Mouse (Mus musculus) thymus, postnatal 4 days (tissue): ENCODE results near the gene Tmem132d.

Experiments
- DNase-seq: peaks from one replicate; pipeline ENCODE4 v3.0.0; 2021

The Tmem132d gene

DNA sequence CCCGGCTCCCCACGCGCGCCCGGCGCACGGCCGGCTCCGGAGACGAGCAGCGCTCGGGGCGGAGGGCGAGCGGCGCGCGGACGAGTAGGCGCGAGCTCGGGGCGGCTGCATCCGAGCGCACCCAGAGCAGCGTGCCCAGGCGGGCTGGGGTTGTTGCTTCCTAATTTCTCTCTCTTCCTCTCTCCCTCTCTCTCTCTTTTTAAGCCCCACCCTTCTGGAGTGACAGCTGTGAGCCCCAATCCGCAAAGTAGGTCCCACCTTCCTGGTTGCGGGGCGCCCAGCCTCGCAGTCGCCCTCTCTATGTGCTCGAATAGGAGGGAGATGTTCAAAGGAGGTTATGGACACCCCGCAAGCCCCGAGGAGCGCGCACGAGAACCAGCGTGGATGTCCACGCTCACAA, at the start of gene Tmem132d:
Gene Tmem132d (minus strand): TSS at position 162 of the 400 bp plus-strand sequence.
- no peak for DNase-seq

- DNase-seq: no peak
Measured at GRCm38 (mm10) chr5:128480816-128481215, 47.9 kb upstream of the Tmem132d start.

- DNase-seq: no peak
Measured at GRCm38 (mm10) chr5:128475372-128475771, 42.5 kb upstream of the Tmem132d start.

DNA sequence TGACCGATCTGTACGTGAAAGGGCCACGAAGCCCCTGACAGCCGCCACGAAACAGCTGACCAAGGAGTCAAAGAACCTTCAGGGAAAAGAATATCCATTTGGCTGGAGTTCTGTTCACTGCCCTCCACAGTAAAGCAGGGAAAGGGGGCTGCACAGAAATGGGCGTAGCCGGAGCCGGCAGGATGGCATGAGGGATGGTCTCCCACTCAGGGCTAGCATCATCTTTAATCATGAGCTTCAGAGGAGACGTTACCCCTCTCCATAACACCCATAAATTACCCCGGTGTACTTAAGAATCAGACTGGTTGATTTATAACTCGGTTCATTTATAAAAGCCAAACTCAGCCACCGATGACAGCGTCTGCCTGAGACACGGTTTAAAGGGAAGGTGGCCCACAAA, 36.9 kb upstream of the Tmem132d start:
- DNase-seq: no peak

GRCm38 (mm10) chr5:128464514-128464913, 31.6 kb upstream of the Tmem132d start:
- no peak for DNase-seq

DNA sequence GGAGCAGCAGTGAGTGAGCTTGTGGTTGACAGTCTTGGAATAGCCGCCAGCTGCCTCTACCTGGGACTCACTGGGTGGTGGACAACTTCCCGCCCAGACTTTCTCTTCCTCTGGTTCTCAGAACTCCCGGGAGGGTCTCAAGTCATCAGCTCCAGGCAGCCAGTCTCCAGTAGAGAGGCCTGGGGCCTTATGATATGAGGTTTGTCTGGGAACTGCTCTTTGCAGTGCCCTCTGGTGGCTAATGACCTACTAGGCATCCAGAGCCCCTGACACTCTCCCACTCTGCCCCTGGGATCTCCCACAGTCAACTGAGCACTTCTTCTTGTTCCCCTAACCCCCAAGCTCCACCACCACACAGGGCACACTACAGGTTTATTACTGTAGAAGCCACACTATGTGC, 27.7 kb upstream of the Tmem132d start:
- no peak for DNase-seq

DNA sequence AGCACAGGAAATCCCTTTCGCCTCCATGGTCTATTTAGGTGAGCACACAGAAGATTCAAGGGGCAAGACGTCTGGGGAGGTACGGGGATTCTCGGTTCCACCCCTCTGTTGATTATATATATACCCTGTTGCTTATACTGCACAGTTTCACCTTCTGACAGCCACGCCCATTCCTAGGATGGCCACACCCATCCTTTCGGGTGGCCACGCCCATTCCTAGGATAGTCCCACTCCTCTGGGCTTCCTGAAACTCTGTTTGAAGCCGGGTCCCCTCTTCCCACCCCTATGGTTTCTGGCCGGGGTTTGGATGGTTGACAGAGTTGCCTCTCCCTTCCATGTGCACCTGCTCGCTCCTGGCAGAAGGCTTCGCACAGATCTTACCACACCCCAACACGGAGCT, 22.9 kb upstream of the Tmem132d start:
- no peak for DNase-seq

DNA sequence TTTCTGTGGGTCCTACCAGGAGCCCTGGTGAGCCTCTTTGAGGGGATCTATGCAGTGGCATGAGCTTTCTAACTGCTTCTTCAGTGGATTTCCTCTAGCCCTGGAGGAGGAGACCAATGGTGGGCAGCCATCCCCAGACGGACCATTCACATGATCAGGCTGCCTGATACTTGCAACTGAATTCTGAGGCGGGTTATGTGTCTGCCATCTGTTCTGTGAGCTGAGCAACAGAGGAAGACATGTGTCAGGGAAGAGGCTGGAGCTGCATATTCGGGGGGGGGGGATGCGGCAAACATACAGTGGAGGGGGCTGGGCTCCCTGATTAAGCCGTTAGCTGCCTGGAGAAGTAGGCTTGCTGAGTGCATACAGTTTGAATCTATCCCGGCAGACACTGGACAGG, 19.3 kb upstream of the Tmem132d start:
- no peak for DNase-seq

DNA sequence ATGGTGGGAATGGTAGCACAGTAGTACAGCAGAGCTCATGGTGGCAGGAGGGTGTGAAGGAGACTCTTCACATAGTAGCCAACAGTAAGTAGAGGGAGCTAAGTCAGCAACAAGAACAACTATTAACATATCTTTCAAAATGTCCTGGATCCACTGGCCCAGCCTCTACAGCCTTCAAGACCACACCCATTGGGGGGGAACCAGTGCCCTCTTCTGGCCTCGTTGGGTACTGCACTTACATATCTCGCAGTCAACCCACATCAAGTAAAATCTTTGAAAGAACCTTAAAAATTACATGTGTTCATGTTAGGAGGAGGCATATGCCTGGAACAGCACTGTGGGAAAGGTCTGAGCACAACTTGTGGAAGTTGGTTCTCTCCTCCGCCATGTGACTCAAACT, 17.9 kb upstream of the Tmem132d start:
- DNase-seq: peak; percentile 19

DNA sequence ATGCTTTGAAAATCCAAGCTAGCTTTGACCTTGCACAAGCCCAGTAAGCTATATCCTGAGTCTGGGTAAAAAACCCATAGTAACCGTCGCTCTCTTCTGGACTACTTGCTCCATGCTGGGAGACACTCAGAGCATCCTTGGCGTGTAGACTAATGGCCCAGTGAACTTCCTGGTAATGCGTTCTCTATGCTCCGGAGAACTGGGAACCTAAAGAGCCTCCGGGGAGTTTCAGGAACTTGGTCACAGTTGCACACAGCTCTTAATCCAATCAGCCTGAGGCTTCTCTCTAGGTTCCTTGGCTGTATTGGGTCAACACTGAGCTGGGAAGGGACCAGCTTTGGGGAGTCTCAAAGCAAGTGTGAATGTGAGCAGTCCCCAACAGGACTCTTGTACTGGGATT, 12.0 kb upstream of the Tmem132d start:
- DNase-seq: no peak

GRCm38 (mm10) chr5:128443848-128444247, 11.0 kb upstream of the Tmem132d start:
- DNase-seq: no peak

DNA sequence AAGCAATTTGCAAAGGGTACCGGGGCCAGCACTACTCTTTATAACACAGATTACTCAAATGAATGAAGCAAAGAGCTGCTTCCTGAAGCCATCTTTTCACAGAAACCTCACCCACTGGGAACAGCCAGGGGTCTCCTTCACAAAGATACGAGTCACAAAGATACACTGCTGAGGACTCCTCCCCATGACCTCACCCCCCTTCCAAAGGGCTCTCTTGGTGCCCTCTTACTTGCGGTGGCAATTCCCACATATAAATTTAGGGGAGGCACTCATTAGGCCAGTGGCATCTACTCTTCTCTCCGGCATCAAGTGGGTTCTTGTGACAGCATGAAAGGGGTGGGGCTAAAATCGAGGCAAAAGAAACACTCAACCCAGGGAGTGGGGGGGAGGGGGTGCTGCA, 8.2 kb upstream of the Tmem132d start:
- no peak for DNase-seq

GRCm38 (mm10) chr5:128439828-128440227, 7.0 kb upstream of the Tmem132d start:
- peak; percentile 67 for DNase-seq

GRCm38 (mm10) chr5:128438078-128438477, 5.2 kb upstream of the Tmem132d start:
- DNase-seq: no peak

- peak; percentile 23 for DNase-seq
Measured at GRCm38 (mm10) chr5:128436909-128437308, 4.0 kb upstream of the Tmem132d start.

DNA sequence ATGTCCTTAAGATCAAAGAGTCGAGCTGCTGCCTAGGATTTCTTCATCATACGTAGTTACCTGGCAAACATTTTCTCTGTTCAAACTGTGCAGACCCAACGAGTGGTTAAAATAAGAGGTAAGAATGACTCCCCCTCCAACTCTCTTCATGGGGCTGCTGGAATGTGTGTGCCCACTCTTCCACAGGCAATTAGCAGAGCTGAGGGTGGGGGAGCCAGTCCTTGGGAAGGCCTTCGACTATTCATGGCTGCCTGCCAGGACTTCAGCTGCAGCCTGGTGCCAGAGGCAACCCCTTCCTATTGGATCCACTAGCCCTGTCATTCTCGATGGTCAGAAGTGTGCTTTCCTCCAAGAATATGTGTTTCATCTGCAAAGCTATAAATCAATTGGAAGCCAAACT, 2.8 kb upstream of the Tmem132d start:
- no peak for DNase-seq

DNA sequence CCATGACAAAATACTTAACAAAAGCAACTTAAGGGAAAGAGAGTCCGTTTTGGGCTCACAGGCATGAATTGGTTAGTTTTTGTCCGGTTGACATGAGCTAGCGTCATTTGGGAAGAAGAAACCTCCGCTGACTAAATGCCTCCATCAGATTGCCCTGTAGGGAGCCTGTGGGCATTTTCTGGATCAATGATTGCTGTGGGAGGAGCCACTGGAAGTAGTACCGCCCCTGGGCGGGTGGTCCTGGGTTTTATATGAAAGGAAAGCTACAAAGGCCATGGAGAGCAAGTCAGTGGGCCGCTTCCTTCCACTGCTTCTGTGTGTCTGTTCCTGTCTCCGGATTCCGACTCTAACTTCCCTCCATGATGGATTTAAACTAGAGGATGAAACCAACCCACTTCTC, 909 bp upstream of the Tmem132d start:
- no peak for DNase-seq

GRCm38 (mm10) chr5:128432422-128432821, 455 bp downstream of the Tmem132d start:
- DNase-seq: no peak

DNA sequence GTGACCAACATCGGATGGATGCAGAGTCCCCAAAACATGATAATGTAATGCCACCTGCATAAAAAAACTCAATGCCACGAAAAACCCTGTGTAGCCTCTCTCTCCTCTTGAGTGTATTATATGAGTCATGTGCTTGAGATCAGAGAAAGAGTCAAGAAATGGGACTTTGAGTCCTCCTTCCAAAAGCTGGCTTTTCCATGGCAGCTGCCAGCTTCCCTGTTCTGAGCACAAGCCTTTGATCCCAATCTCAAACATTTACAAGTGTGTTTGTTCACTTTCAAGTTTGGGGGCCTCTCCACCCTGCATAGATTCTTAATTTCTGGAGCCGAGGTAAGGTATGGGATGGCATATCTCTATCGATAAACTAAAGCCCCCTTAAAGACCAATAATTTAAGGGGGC, 8.2 kb downstream of the Tmem132d start:
- no peak for DNase-seq

- DNase-seq: no peak
Measured at GRCm38 (mm10) chr5:128424213-128424612, 8.7 kb downstream of the Tmem132d start.

DNA sequence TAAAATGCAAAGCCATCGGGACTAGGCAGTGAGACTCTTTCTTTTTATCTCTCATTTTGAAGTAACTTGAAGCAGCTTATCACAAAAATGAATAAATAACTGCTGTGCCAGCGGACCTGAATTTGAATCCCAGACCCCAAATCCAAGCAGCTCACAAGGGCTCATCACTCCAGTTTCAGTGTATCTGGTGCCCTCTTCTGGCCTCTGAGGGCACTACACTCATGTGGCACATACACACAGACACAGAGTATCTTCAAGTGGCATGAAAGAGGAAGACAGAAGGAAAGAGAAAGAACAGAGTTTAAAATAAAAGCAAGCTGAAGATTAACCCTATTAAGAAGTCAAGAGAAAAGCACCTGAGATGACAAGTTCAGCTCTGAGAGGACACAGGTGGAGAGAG, 10.8 kb downstream of the Tmem132d start:
- no peak for DNase-seq

- no peak for DNase-seq
Measured at GRCm38 (mm10) chr5:128418149-128418710, 14.6 kb downstream of the Tmem132d start.

DNA sequence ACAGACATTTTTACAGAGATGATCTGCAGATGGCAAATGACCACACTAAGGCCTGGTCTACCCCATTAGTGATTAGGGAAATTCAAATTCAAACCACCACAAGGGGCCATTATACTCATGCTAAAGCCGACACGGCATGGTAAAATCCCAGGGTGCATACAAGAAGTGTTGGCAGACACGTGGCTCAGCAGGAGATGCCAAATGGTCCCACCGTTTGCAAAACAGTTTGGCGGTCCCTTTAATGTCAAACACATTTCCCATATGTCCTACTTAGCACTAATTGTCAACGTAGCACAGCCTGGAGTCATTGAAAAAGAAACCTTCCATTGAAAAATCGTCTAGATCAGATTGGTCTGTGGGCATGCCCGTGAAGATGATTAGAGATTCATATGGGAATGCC, 18.8 kb downstream of the Tmem132d start:
- no peak for DNase-seq

DNA sequence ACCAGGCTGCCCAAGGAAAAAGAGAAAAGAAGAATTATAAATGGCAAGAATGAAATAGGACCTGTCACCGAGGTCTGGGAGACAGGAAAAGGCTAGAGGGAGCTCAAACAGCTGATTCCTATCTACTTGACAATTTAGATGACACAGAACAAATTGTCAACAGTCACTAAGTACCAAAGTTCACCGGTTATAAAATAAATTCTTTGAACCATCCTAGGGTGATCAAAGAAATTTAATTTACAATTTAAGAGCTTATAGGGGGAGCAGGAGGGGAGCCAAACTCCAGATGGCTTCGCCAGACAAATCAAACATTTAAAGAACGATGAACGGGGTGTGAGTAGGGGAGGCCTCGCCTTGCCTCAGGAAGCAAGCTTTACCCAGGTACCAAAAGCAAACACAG, 20.6 kb downstream of the Tmem132d start:
- DNase-seq: no peak

DNA sequence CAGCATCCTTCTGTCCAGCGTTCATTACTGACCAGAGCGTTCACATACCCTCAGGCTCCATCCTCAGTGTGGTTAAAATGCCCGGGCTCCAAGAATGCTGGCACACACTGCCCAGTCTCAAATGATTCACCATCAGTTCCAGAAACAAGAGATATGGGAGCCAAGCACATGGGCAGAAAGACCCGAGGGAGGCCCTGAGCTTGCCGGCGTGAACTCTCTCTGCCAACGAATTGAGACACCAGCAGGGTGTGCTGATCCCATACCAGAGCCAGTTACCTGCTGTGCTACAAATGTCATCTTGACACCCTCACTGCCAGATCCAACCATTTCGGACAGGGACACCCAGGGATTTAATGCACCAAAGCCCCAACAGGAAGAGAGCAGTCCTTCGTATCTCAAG, 25.3 kb downstream of the Tmem132d start:
- no peak for DNase-seq

GRCm38 (mm10) chr5:128405071-128405470, 27.8 kb downstream of the Tmem132d start:
- DNase-seq: no peak
